In genomic region chr5:108692271-108692670, GRCm38 (mm10) we compare ENCODE assay signal across 8 mouse cellular contexts. TPM values are rescaled to one million over a fixed set of nuclear protein-coding genes. Genes with fewer than 3 reads are reported as not detected.
DNase-seq lines count a peak whose midpoint lies in the region; ATAC-seq lines count a peak whose summit lies in the region.

Gene Fgfrl1, plus strand, starts transcription at chr5:108692382.

- WGBS in forebrain, embryonic 13.5 days, result 4% methylated on average over 14 of the region's 18 CpGs

- no peaks in the 10 kb centered on the region for H3K9me3 ChIP-seq in forebrain, embryonic 13.5 days (replicated peaks)

- peak; percentile 56 for ATAC-seq in CD4-positive, CD25-positive, alpha-beta regulatory T cell, adult 4 months
- no peak for ATAC-seq in forebrain, embryonic 13.5 days

- peak within 1 kb of the TSS; percentile 81 for H3K4me3 ChIP-seq in forebrain, embryonic 13.5 days

- no peaks in the 10 kb centered on the region for H3K36me3 ChIP-seq in forebrain, embryonic 13.5 days (ENCODE audit: poor library complexity, severe bottlenecking)

- peak within 1 kb of the TSS; percentile 89 for H3K4me2 ChIP-seq in forebrain, embryonic 13.5 days

- no peak within 1 kb of the TSS for H3K9ac ChIP-seq in forebrain, embryonic 13.5 days

- intact Hi-C loops in heart, postnatal 36 days (cut with DNase I), result loop anchor here (2.0 kb wide), 1 partner anchor 35 kb away; no protein-coding TSS in a partner anchor

- H3K4me1 ChIP-seq in forebrain, embryonic 13.5 days, result peaks cover 37% of the 10 kb centered on the region

- peaks cover 11% of the 10 kb centered on the region; the same call in 1 of the 2 replicates for H3K27me3 ChIP-seq in forebrain, embryonic 13.5 days

- H3K27ac ChIP-seq in forebrain, embryonic 13.5 days, result no peak within 1 kb of the TSS

- peak; percentile 78 for DNase-seq in adrenal gland, adult 2 months
- DNase-seq in heart, postnatal 36 days, result peak; percentile 62 to 70
- DNase-seq in layer of hippocampus, postnatal 10 days (ENCODE audit: low spot score in 2 of 2), result peak in 1 of 2 experiments; percentile 60
- peak; percentile 77 for DNase-seq in lung, postnatal 14 days
- DNase-seq in spleen, adult 12 weeks (ENCODE audit: low spot score), result peak; percentile 64
- DNase-seq in cerebellum, adult 11 months, result no peak

RNA-seq across cellular contexts. Expression of gene Fgfrl1, which starts in this region (rescaled TPM):
- under 1 TPM in 1 of 2 experiments, not detected in 1; 0.67 TPM for polyA plus RNA-seq in CD4-positive, CD25-positive, alpha-beta regulatory T cell, adult 4 months (2017; shearing (Covaris generic))
- 10 to 100 TPM; 21.5 to 48.5 TPM for total RNA-seq in adrenal gland, adult 2 months (2021)
- 72.1 and 103 TPM in 2 replicates for polyA plus RNA-seq in adrenal gland, adult 2 months (2012; rRNA removed)
- polyA plus RNA-seq in forebrain, embryonic 13.5 days (2015; fragmentation: Nextera tagmentation; extraction: Ambion mirVana), result 5.5 and 5.6 TPM in 2 replicates
- 10 to 100 TPM; 21.5 to 23.6 TPM for total RNA-seq in heart, postnatal 36 days (2021)
- 10 to 100 TPM; 18.5 to 22.5 TPM for total RNA-seq in layer of hippocampus, postnatal 10 days (2021)

Comparison
In these comparisons a context has a peak if more than half of its experiments do, and no peak if none do; other contexts are left out.
1. RNA of gene Fgfrl1 (polyA plus RNA-seq): 72.1 to 103 TPM in adrenal gland, adult 2 months; 5.5 to 5.6 TPM in forebrain, embryonic 13.5 days and 0.67 TPM in CD4-positive, CD25-positive, alpha-beta regulatory T cell, adult 4 months; every median in the first group is over 10 times any median in the second.
2. Peak in ATAC-seq in CD4-positive, CD25-positive, alpha-beta regulatory T cell, adult 4 months; RNA of the gene not detected or under 1 TPM.